ENCODE assay signal across 21 mouse cellular contexts in genomic region chr19:41908736-41909135, GRCm38 (mm10). TPM values are rescaled to one million over a fixed set of nuclear protein-coding genes. Genes with fewer than 3 reads are reported as not detected.
DNase-seq lines count a peak whose midpoint lies in the region; ATAC-seq and TF ChIP-seq lines count a peak whose summit lies in the region.
"Had no signal": no experiment of that assay in that cellular context is flagged by ENCODE, and none has a peak within 500 bp of the region (broad histone marks: within the 10 kb centered on the region; RNA-seq: fewer than 3 reads in every experiment).

No protein-coding gene starts in this region.

- H3K4me3 ChIP-seq in liver, adult 2 months (ENCODE audit: insufficient read depth, low read depth, low read length) = no peak overlapping the region
- H3K4me3 ChIP-seq in liver, postnatal 0 days (ENCODE audit: low read depth, low read length) = no peak overlapping the region
- no peak overlapping the region for H3K4me3 ChIP-seq in CH12.LX (replicated peaks in 1 of 3; ENCODE audit: low read depth in 2 of 3, low read length in 2 of 3, poor library complexity in 1 of 3)
- H3K4me3 ChIP-seq: embryonic facial prominence, embryonic 15.5 days; erythroblast, embryonic 14.5 days; forebrain, embryonic 10.5 days; gastrocnemius, adult 2 months; heart, embryonic 13.5 days; hindbrain, embryonic 12.5 days had no signal

- dilution Hi-C loops in CH12.LX (cut with MboI; ENCODE audit: extremely low pct_ligation_motif_present, extremely low pct_unique_long_range_greater_than_20kb, low sequenced_read_pairs) = no loop called here

- 68% methylated on average over 3 of the region's 3 CpGs for WGBS in liver, adult 2 months
- WGBS in liver, postnatal 0 days (ENCODE audit: insufficient replicate concordance) = 82% methylated on average over 3 of the region's 3 CpGs

- DNase-seq in kidney, adult 9 months = peak; percentile 33
- no peak for DNase-seq in kidney, adult 11 months
- DNase-seq in liver, adult 2 months (ENCODE audit: extremely low read depth, low read depth, low spot score) = peak; percentile 36
- DNase-seq in liver, postnatal 0 days = no peak
- no peak for DNase-seq in CH12.LX (ENCODE audit: extremely low read depth)
- no peak for DNase-seq in gastrocnemius, postnatal 14 days
- DNase-seq: adrenal gland, postnatal 14 days; cerebellum, adult 11-12 months; embryo, embryonic 11 days; gastrocnemius, adult 2 months; gastrocnemius, postnatal 36 days; heart, adult 11 months; heart, postnatal 36 days had no signal

- H3K79me2 ChIP-seq in liver, adult 2 months (ENCODE audit: control insufficient read depth, insufficient read depth, low read length) = peaks cover 16% of the 10 kb centered on the region
- peaks cover 18% of the 10 kb centered on the region for H3K79me2 ChIP-seq in CH12.LX (replicated peaks; ENCODE audit: control insufficient read depth, extremely low read depth, insufficient read depth, poor library complexity, severe bottlenecking)

- H3K9me3 ChIP-seq in liver, postnatal 0 days (ENCODE audit: low read length) = no peaks in the 10 kb centered on the region
- H3K9me3 ChIP-seq in CH12.LX (replicated peaks; ENCODE audit: low read length) = no peaks in the 10 kb centered on the region
- H3K9me3 ChIP-seq: embryonic facial prominence, embryonic 15.5 days; forebrain, embryonic 10.5 days; G1E; heart, embryonic 13.5 days; hindbrain, embryonic 12.5 days had no signal

- TF ChIP-seq CTCF in liver, adult 2 months (IDR thresholded peaks at IDR 0.05; ENCODE audit: low read depth, low read length) = no peak
- no peak for TF ChIP-seq CTCF in liver, postnatal 0 days (IDR thresholded peaks at IDR 0.05; ENCODE audit: low read depth)
- no peak for TF ChIP-seq CTCF in CH12.LX (conservative IDR thresholded peaks at IDR 0.05 in 1 of 2, IDR thresholded peaks at IDR 0.05 in 1 of 2; ENCODE audit: low read depth in 2 of 2, low read length in 2 of 2)

- H3K4me2 ChIP-seq in liver, postnatal 0 days (ENCODE audit: low read depth, low read length) = no peak overlapping the region
- no peak overlapping the region for H3K4me2 ChIP-seq in CH12.LX (ENCODE audit: insufficient read depth, low read depth, poor library complexity, severe bottlenecking)
- H3K4me2 ChIP-seq: embryonic facial prominence, embryonic 15.5 days; heart, embryonic 13.5 days; hindbrain, embryonic 12.5 days had no signal

- in situ Hi-C loops in CH12.LX (cut with MboI; ENCODE audit: low pct_ligation_motif_present, low pct_unique_long_range_greater_than_20kb, low sequenced_read_pairs) = no loop called here

- TF ChIP-seq POLR2A in liver, adult 2 months (IDR thresholded peaks at IDR 0.05; ENCODE audit: extremely low read depth, insufficient read depth, low read length) = no peak
- TF ChIP-seq POLR2A in CH12.LX (IDR thresholded peaks at IDR 0.05; ENCODE audit: low read depth, low read length) = no peak

- no peak overlapping the region for H3K9ac ChIP-seq in liver, adult 2 months (ENCODE audit: low read depth, low read length)
- no peak overlapping the region for H3K9ac ChIP-seq in liver, postnatal 0 days (replicated peaks)
- no peak overlapping the region for H3K9ac ChIP-seq in CH12.LX (ENCODE audit: insufficient read depth, low read depth)
- H3K9ac ChIP-seq: embryonic facial prominence, embryonic 15.5 days; heart, embryonic 13.5 days; hindbrain, embryonic 12.5 days had no signal

- no peak for TF ChIP-seq EP300 in liver, postnatal 0 days (IDR thresholded peaks at IDR 0.05; ENCODE audit: low read depth)
- TF ChIP-seq EP300 in CH12.LX (IDR thresholded peaks at IDR 0.05; ENCODE audit: low read length) = no peak

- H3K27ac ChIP-seq in liver, adult 2 months (replicated peaks; ENCODE audit: insufficient read depth, low read depth, low read length) = no peak overlapping the region
- no peak overlapping the region for H3K27ac ChIP-seq in liver, postnatal 0 days (ENCODE audit: low read depth)
- no peak overlapping the region for H3K27ac ChIP-seq in CH12.LX (ENCODE audit: insufficient read depth, low read depth)
- H3K27ac ChIP-seq: embryonic facial prominence, embryonic 15.5 days; forebrain, embryonic 10.5 days; gastrocnemius, adult 2 months; heart, embryonic 13.5 days; hindbrain, embryonic 12.5 days had no signal

- no peak for ATAC-seq in liver, postnatal 0 days
- ATAC-seq: forebrain, embryonic 14.5 days; hindbrain, embryonic 16.5 days had no signal

- no peak for TF ChIP-seq RAD21 in CH12.LX (IDR thresholded peaks at IDR 0.05; ENCODE audit: low read depth, low read length)

- no peaks in the 10 kb centered on the region for H3K36me3 ChIP-seq in liver, adult 2 months (ENCODE audit: control insufficient read depth, insufficient read depth, low read length)
- 0 out of 2 replicates have a peak, but pooled peaks cover 3% of the 10 kb centered on the region for H3K36me3 ChIP-seq in liver, postnatal 0 days (replicated peaks; ENCODE audit: insufficient read depth, low read length)
- H3K36me3 ChIP-seq in CH12.LX (replicated peaks in 1 of 2; ENCODE audit: control insufficient read depth in 1 of 2, insufficient read depth in 1 of 2, low read length in 1 of 2) = peaks cover 0 to 6% of the 10 kb centered on the region in 2 experiments
- H3K36me3 ChIP-seq: embryonic facial prominence, embryonic 15.5 days; hindbrain, embryonic 12.5 days had no signal

- H3K27me3 ChIP-seq in liver, adult 2 months (ENCODE audit: control insufficient read depth, insufficient read depth, low read length) = no peaks in the 10 kb centered on the region
- H3K27me3 ChIP-seq in liver, postnatal 0 days (ENCODE audit: insufficient read depth, low read length) = no peaks in the 10 kb centered on the region
- H3K27me3 ChIP-seq in CH12.LX (replicated peaks) = no peaks in the 10 kb centered on the region
- H3K27me3 ChIP-seq: embryonic facial prominence, embryonic 15.5 days; heart, embryonic 13.5 days had no signal

- intact Hi-C loops in gastrocnemius, postnatal 14 days (cut with DNase I; ENCODE audit: low total_unique reads) = no loop called here

- peaks cover 8% of the 10 kb centered on the region for H3K4me1 ChIP-seq in liver, adult 2 months (ENCODE audit: control insufficient read depth, insufficient read depth, low read length)
- peaks cover 60% of the 10 kb centered on the region for H3K4me1 ChIP-seq in liver, postnatal 0 days (ENCODE audit: insufficient read depth)
- peaks cover 1 to 4% of the 10 kb centered on the region in 2 experiments; a peak in 2 of 4 replicates for H3K4me1 ChIP-seq in CH12.LX (ENCODE audit: control insufficient read depth in 1 of 2, insufficient read depth in 2 of 2)

TF ChIP-seq in CH12.LX, 34 proteins besides CTCF, POLR2A, EP300 and RAD21:
- TF ChIP-seq MAZ (IDR thresholded peaks at IDR 0.05; ENCODE audit: low read depth, low read length) = no peak
- no peak for TF ChIP-seq TBP (conservative IDR thresholded peaks at IDR 0.05; ENCODE audit: low read depth, low read length)
- 0 out of 2 replicates have a peak, but pooled peaks have one; percentile 17 for TF ChIP-seq ZNF384 (IDR thresholded peaks at IDR 0.05; ENCODE audit: low read depth, low read length)
- no peak for TF ChIP-seq MEF2A (IDR thresholded peaks at IDR 0.05; ENCODE audit: borderline replicate concordance, low read depth, low read length)
TF ChIP-seq in CH12.LX: peak in this region for 1.

RNA-seq across cellular contexts. Expression of gene Pgam1, which starts 3.0 kb away (rescaled TPM):
- total RNA-seq in liver, adult 2 months (2014; rRNA removed) = 108 and 145 TPM in 2 replicates
- 195 and 215 TPM in 2 replicates for polyA plus RNA-seq in liver, adult 2 months (2012; rRNA removed)
- polyA plus RNA-seq in liver, postnatal 0 days (2015; fragmentation: Nextera tagmentation; extraction: Ambion mirVana) = 153 and 183 TPM in 2 replicates
- total RNA-seq in CH12.LX (2012; rRNA removed) = 736 and 928 TPM in 2 replicates
- total RNA-seq in CH12.LX (2014; rRNA removed) = 1,480 and 1,507 TPM in 2 replicates
- polyA plus RNA-seq in CH12.LX (2012; ENCODE audit: insufficient read length, low read depth) = 870 and 932 TPM in 2 replicates
- total RNA-seq in gastrocnemius, postnatal 14 days (2021) = 10 to 100 TPM; 22.5 to 26.7 TPM

RNA-seq across cellular contexts. Expression of gene Rrp12, which starts 12.8 kb away (rescaled TPM):
- 1.4 and 1.8 TPM in 2 replicates for total RNA-seq in liver, adult 2 months (2014; rRNA removed)
- 2.4 and 4.1 TPM in 2 replicates for polyA plus RNA-seq in liver, adult 2 months (2012; rRNA removed)
- polyA plus RNA-seq in liver, postnatal 0 days (2015; fragmentation: Nextera tagmentation; extraction: Ambion mirVana) = 4.1 and 4.3 TPM in 2 replicates
- total RNA-seq in CH12.LX (2012; rRNA removed) (42.5 and 58.0 TPM in 2 replicates), CH12.LX (2014; rRNA removed) (20.1 and 22.0 TPM in 2 replicates)
- polyA plus RNA-seq in CH12.LX (2012; ENCODE audit: insufficient read length, low read depth) = 62.4 and 64.3 TPM in 2 replicates
- 10 to 100 TPM; 29.9 to 37.2 TPM for total RNA-seq in gastrocnemius, postnatal 14 days (2021)

RNA-seq across cellular contexts. Expression of gene Exosc1, which starts 24.5 kb away (rescaled TPM):
- 5.6 and 6.5 TPM in 2 replicates for total RNA-seq in liver, adult 2 months (2014; rRNA removed)
- polyA plus RNA-seq in liver, adult 2 months (2012; rRNA removed) = 5.9 and 8.2 TPM in 2 replicates
- polyA plus RNA-seq in liver, postnatal 0 days (2015; fragmentation: Nextera tagmentation; extraction: Ambion mirVana) = 31.3 and 34.5 TPM in 2 replicates
- total RNA-seq in CH12.LX (2012; rRNA removed) = 56.6 and 70.0 TPM in 2 replicates
- total RNA-seq in CH12.LX (2014; rRNA removed) = 68.6 and 72.6 TPM in 2 replicates
- 109 TPM in 2 replicates for polyA plus RNA-seq in CH12.LX (2012; ENCODE audit: insufficient read length, low read depth)
- total RNA-seq in gastrocnemius, postnatal 14 days (2021) = 10 to 100 TPM; 12.0 to 16.8 TPM

RNA-seq across cellular contexts. Expression of gene Zdhhc16, which starts 24.5 kb away (rescaled TPM):
- total RNA-seq in liver, adult 2 months (2014; rRNA removed) = 7.9 and 15.0 TPM in 2 replicates
- 40.9 and 49.9 TPM in 2 replicates for polyA plus RNA-seq in liver, adult 2 months (2012; rRNA removed)
- polyA plus RNA-seq in liver, postnatal 0 days (2015; fragmentation: Nextera tagmentation; extraction: Ambion mirVana) = 22.6 and 24.9 TPM in 2 replicates
- total RNA-seq in CH12.LX (2012; rRNA removed) (45.5 and 49.6 TPM in 2 replicates), CH12.LX (2014; rRNA removed) (29.9 and 30.3 TPM in 2 replicates)
- polyA plus RNA-seq in CH12.LX (2012; ENCODE audit: insufficient read length, low read depth) = 51.1 and 54.3 TPM in 2 replicates
- 10 to 100 TPM; 18.0 to 21.3 TPM for total RNA-seq in gastrocnemius, postnatal 14 days (2021)

Comparison
In these comparisons a context has a peak if more than half of its experiments do, and no peak if none do; other contexts are left out.
1. DNase-seq: peak in kidney, adult 9 months (single experiment) and liver, adult 2 months (single experiment); none in kidney, adult 11 months (single experiment), liver, postnatal 0 days (single experiment), CH12.LX (single experiment) and gastrocnemius, postnatal 14 days (single experiment).